Mouse (Mus musculus) heart, embryonic 12.5 days (tissue): ENCODE measurements around the gene Paxip1. TPM values are rescaled to one million over a fixed set of nuclear protein-coding genes. Genes with fewer than 3 reads are reported as not detected.

ENCODE experiments used
- polyA plus RNA-seq: library from polyadenylated mRNA; unstranded; fragments of >200 nt; fragmentation: Nextera tagmentation; extraction: Ambion mirVana; gene quantifications from 2 replicates; pipeline ENCODE4 v1.2.1, GENCODE M21; 2016

Paxip1 gene
- polyA plus RNA-seq, 1 experiment from 2014 or later, result 26.2 TPM

Other genes starting within 250 kb of the Paxip1 start
- not detected in 2 replicates for gene Htr5a, start 50.5 kb upstream of the Paxip1 start, polyA plus RNA-seq